Mouse (Mus musculus) embryonic fibroblast, embryonic 13.5 days (primary cell): ENCODE measurements around the gene Gba.

Experiments
- CTCF ChIP-seq: IDR thresholded peaks from 2 replicates; pipeline ENCODE4 v1.5.1; 2011; ENCODE audit warnings: mild to moderate bottlenecking, control low read depth, low read length, moderate library complexity, borderline replicate concordance; ENCODE audit not compliant: insufficient read depth
- POLR2A ChIP-seq: IDR thresholded peaks from 2 replicates; pipeline ENCODE4 v1.6.1; 2011; ENCODE audit warnings: low read depth, mild to moderate bottlenecking, control low read depth, low read length, moderate library complexity

- TF ChIP-seq POLR2A = no peak
- no peak for TF ChIP-seq CTCF
These were observed 39.0 kb upstream of the Gba start for GRCm38 (mm10) chr3:89163643-89164245.
